Mouse (Mus musculus) testis, postnatal 14 days (tissue): ENCODE data around the gene Zfp82.

Experiments
- DNase-seq: peaks from one replicate; pipeline ENCODE4 v3.0.0; 2021; ENCODE audit warnings: low spot score

Gene Zfp82

GRCm38 (mm10) chr7:30048126-30048525 lies 24.6 kb downstream of the Zfp82 start:
- DNase-seq, result no peak

- DNase-seq, result no peak
Measured at GRCm38 (mm10) chr7:30044354-30044753, 28.3 kb downstream of the Zfp82 start.

GRCm38 (mm10) chr7:30034331-30034730 lies 38.4 kb downstream of the Zfp82 start:
- DNase-seq, result no peak

GRCm38 (mm10) chr7:30031379-30031778 lies 41.3 kb downstream of the Zfp82 start:
- no peak for DNase-seq

- no peak for DNase-seq
Measured at GRCm38 (mm10) chr7:30030677-30031076, 42.0 kb downstream of the Zfp82 start.

GRCm38 (mm10) chr7:30028572-30028971 lies 44.1 kb downstream of the Zfp82 start:
- DNase-seq, result no peak

- no peak for DNase-seq
Measured at GRCm38 (mm10) chr7:30027331-30027730, 45.4 kb downstream of the Zfp82 start.

- no peak for DNase-seq
Measured at GRCm38 (mm10) chr7:30025358-30025757, 47.3 kb downstream of the Zfp82 start.

- no peak for DNase-seq
Measured at GRCm38 (mm10) chr7:30023800-30024199, 48.9 kb downstream of the Zfp82 start.

GRCm38 (mm10) chr7:30023324-30023723 lies 49.4 kb downstream of the Zfp82 start:
- no peak for DNase-seq

- no peak for DNase-seq
Measured at GRCm38 (mm10) chr7:30019543-30019942, 53.2 kb downstream of the Zfp82 start.

- no peak for DNase-seq
Measured at GRCm38 (mm10) chr7:30017226-30017625, 55.5 kb downstream of the Zfp82 start.

GRCm38 (mm10) chr7:30012956-30013363 lies 59.7 kb downstream of the Zfp82 start:
- no peak for DNase-seq

- no peak for DNase-seq
Measured at GRCm38 (mm10) chr7:30010551-30011195, 62.0 kb downstream of the Zfp82 start.

- DNase-seq, result no peak
Measured at GRCm38 (mm10) chr7:30009321-30010085, 63.2 kb downstream of the Zfp82 start.

GRCm38 (mm10) chr7:30008020-30008690 lies 64.5 kb downstream of the Zfp82 start:
- DNase-seq, result no peak

GRCm38 (mm10) chr7:30007601-30008000 lies 65.1 kb downstream of the Zfp82 start:
- DNase-seq, result no peak
